Mouse (Mus musculus) heart, embryonic 13.5 days (tissue): ENCODE results near the gene Wipf2. TPM values are rescaled to one million over a fixed set of nuclear protein-coding genes. Genes with fewer than 3 reads are reported as not detected.
A peak's percentile ranks its signal among the peaks of the same experiment; 100 is the strongest.

ENCODE experiments used
- ATAC-seq: fragments of 200-750 bp; cut with Nextera tagmentation; 2 replicates; pipeline ENCODE4 v1.8.0; 2017; ENCODE audit warnings: moderate TSS enrichment; ENCODE audit not compliant: insufficient number of reproducible peaks, low FRiP score, low TSS enrichment; ENCODE audit errors: extremely low read depth
- H3K27ac ChIP-seq: fragments of 300-500 bp; sonication (generic); replicated peaks from 2 replicates; pipeline ENCODE4 v1.5.1; 2015; ENCODE audit warnings: moderate library complexity, mild to moderate bottlenecking, inconsistent platforms
- H3K27me3 ChIP-seq: fragments of 300-500 bp; sonication (generic); replicated peaks from 2 replicates; pipeline ENCODE4 v1.6.1; 2015; ENCODE audit warnings: mild to moderate bottlenecking, inconsistent platforms
- H3K36me3 ChIP-seq: fragments of 300-500 bp; sonication (generic); 2 replicates; pipeline ENCODE4 v1.6.1; 2015; ENCODE audit warnings: mild to moderate bottlenecking, inconsistent platforms
- H3K4me1 ChIP-seq: fragments of 300-500 bp; sonication (generic); 2 replicates; pipeline ENCODE4 v1.6.1; 2015; ENCODE audit warnings: inconsistent platforms
- H3K4me2 ChIP-seq: fragments of 300-500 bp; sonication (generic); 2 replicates; pipeline ENCODE4 v1.6.1; 2015; ENCODE audit warnings: inconsistent platforms, mild to moderate bottlenecking, moderate library complexity
- H3K4me3 ChIP-seq: fragments of 300-500 bp; sonication (generic); 2 replicates; pipeline ENCODE4 v1.5.1; 2015; ENCODE audit warnings: moderate library complexity, mild to moderate bottlenecking, inconsistent platforms
- H3K9ac ChIP-seq: fragments of 300-500 bp; sonication (generic); 2 replicates; pipeline ENCODE4 v1.6.1; 2015; ENCODE audit warnings: inconsistent platforms, mild to moderate bottlenecking, moderate library complexity
- H3K9me3 ChIP-seq: fragments of 300-500 bp; sonication (generic); 2 replicates; pipeline ENCODE4 v1.6.1; 2016; ENCODE audit warnings: inconsistent platforms
- WGBS: fragments of 180-500 bp; shearing (Covaris S2); methylation state at CpG from one replicate; pipeline ENCODE4 v1.1.7; 2015; ENCODE audit warnings: mixed read lengths; 5-methylcytosine and 5-hydroxymethylcytosine counted together
- polyA plus RNA-seq: library from polyadenylated mRNA; unstranded; fragments of >200 nt; fragmentation: Nextera tagmentation; extraction: Ambion mirVana; gene quantifications from 2 replicates; pipeline ENCODE4 v1.2.1, GENCODE M21; 2015

Gene Wipf2
- polyA plus RNA-seq, 1 experiment from 2014 or later: 2.6 TPM

GRCm38 (mm10) chr11:98889977-98890376, 26.5 kb downstream of the Wipf2 start:
- H3K9ac ChIP-seq: no peak overlapping the region
- no peak overlapping the region for H3K4me2 ChIP-seq
- no peaks in the 10 kb centered on the region for H3K4me1 ChIP-seq
- ATAC-seq: no peak
- WGBS: 76% methylated on average over 5 of the region's 5 CpGs
- no peak overlapping the region for H3K4me3 ChIP-seq
- H3K27me3 ChIP-seq: no peaks in the 10 kb centered on the region
- peaks cover 3% of the 10 kb centered on the region; the same call in 1 of the 2 replicates for H3K9me3 ChIP-seq
- peaks cover 98% of the 10 kb centered on the region for H3K36me3 ChIP-seq
- no peak overlapping the region for H3K27ac ChIP-seq

GRCm38 (mm10) chr11:98892426-98892825, 29.0 kb downstream of the Wipf2 start:
- no peak overlapping the region for H3K4me2 ChIP-seq
- H3K27me3 ChIP-seq: no peaks in the 10 kb centered on the region
- WGBS: 55% methylated on average over 5 of the region's 5 CpGs
- no peak for ATAC-seq
- no peaks in the 10 kb centered on the region for H3K4me1 ChIP-seq
- H3K9me3 ChIP-seq: peaks cover 3% of the 10 kb centered on the region; the same call in 1 of the 2 replicates
- no peak overlapping the region for H3K27ac ChIP-seq
- H3K9ac ChIP-seq: 0 out of 2 replicates have a peak overlapping the region, but pooled peaks have one; percentile 24
- H3K4me3 ChIP-seq: no peak overlapping the region
- peaks cover 98% of the 10 kb centered on the region for H3K36me3 ChIP-seq

- no peak overlapping the region for H3K4me2 ChIP-seq
- ATAC-seq: no peak
- H3K27me3 ChIP-seq: no peaks in the 10 kb centered on the region
- H3K36me3 ChIP-seq: peaks cover 68% of the 10 kb centered on the region
- H3K9me3 ChIP-seq: no peaks in the 10 kb centered on the region
- no peak overlapping the region for H3K9ac ChIP-seq
- H3K27ac ChIP-seq: peak overlapping the region; percentile 30; the same call in 1 of the 2 replicates
- no peak overlapping the region for H3K4me3 ChIP-seq
- WGBS: 73% methylated on average over 12 of the region's 12 CpGs
- peaks cover 43% of the 10 kb centered on the region for H3K4me1 ChIP-seq
These were observed 37.2 kb downstream of the Wipf2 start for GRCm38 (mm10) chr11:98900529-98901125.

- Histone ChIP-seq H3K4me1 (peaks cover 47% of the 10 kb centered on the region), H3K4me3 (no peak overlapping the region; the same call in 1 of the 2 replicates), H3K27ac (peak overlapping the region; percentile 87), H3K4me2 (peak overlapping the region; percentile 53), H3K9me3 (no peaks in the 10 kb centered on the region), H3K9ac (peak overlapping the region; percentile 69), H3K36me3 (peaks cover 51% of the 10 kb centered on the region), H3K27me3 (no peaks in the 10 kb centered on the region)
- ATAC-seq: no peak
- 14% methylated on average over 10 of the region's 10 CpGs for WGBS
These were observed 39.3 kb downstream of the Wipf2 start for GRCm38 (mm10) chr11:98902621-98903245.

- no peaks in the 10 kb centered on the region for H3K9me3 ChIP-seq
- H3K27me3 ChIP-seq: no peaks in the 10 kb centered on the region
- H3K4me1 ChIP-seq: peaks cover 65% of the 10 kb centered on the region
- H3K27ac ChIP-seq: peak overlapping the region; percentile 87
- H3K36me3 ChIP-seq: peaks cover 34% of the 10 kb centered on the region
- H3K4me2 ChIP-seq: no peak overlapping the region
- no peak for ATAC-seq
- 57% methylated on average over 2 of the region's 2 CpGs for WGBS
- H3K9ac ChIP-seq: peak overlapping the region; percentile 16; the same call in 1 of the 2 replicates
- no peak overlapping the region for H3K4me3 ChIP-seq
These were observed 41.1 kb downstream of the Wipf2 start for GRCm38 (mm10) chr11:98904577-98904976.

- peak overlapping the region; percentile 87 for H3K27ac ChIP-seq
- WGBS: 35% methylated on average over 7 of the region's 7 CpGs
- H3K4me2 ChIP-seq: no peak overlapping the region
- no peaks in the 10 kb centered on the region for H3K9me3 ChIP-seq
- H3K4me3 ChIP-seq: no peak overlapping the region
- H3K27me3 ChIP-seq: no peaks in the 10 kb centered on the region
- no peak overlapping the region for H3K9ac ChIP-seq
- no peak for ATAC-seq
- peaks cover 70% of the 10 kb centered on the region for H3K4me1 ChIP-seq
- peaks cover 30% of the 10 kb centered on the region for H3K36me3 ChIP-seq
These were observed 41.6 kb downstream of the Wipf2 start for GRCm38 (mm10) chr11:98905033-98905432.

- WGBS: 55% methylated on average over 4 of the region's 4 CpGs
- peaks cover 72% of the 10 kb centered on the region for H3K4me1 ChIP-seq
- H3K27ac ChIP-seq: peak overlapping the region; percentile 87; the same call in 1 of the 2 replicates
These were observed 42.1 kb downstream of the Wipf2 start for GRCm38 (mm10) chr11:98905583-98905982.

GRCm38 (mm10) chr11:98907063-98907436, 43.6 kb downstream of the Wipf2 start:
- 55% methylated on average over 5 of the region's 5 CpGs for WGBS
- peak overlapping the region; percentile 53; the same call in 1 of the 2 replicates for H3K27ac ChIP-seq
- H3K9ac ChIP-seq: peak overlapping the region; percentile 72
- ATAC-seq: no peak
- peak overlapping the region; percentile 96 for H3K4me2 ChIP-seq
- no peaks in the 10 kb centered on the region for H3K9me3 ChIP-seq
- peaks cover 69% of the 10 kb centered on the region for H3K4me1 ChIP-seq
- H3K4me3 ChIP-seq: peak overlapping the region; percentile 68
- no peaks in the 10 kb centered on the region for H3K27me3 ChIP-seq
- H3K36me3 ChIP-seq: peaks cover 30% of the 10 kb centered on the region

More at GRCm38 (mm10) chr11:98905583-98905982, 42.1 kb downstream of the Wipf2 start:
- H3K4me2 ChIP-seq: no peak overlapping the region
- H3K4me3 ChIP-seq: no peak overlapping the region
- no peak for ATAC-seq
- peaks cover 29% of the 10 kb centered on the region for H3K36me3 ChIP-seq
- H3K9ac ChIP-seq: no peak overlapping the region
- no peaks in the 10 kb centered on the region for H3K27me3 ChIP-seq
- H3K9me3 ChIP-seq: no peaks in the 10 kb centered on the region

GRCm38 (mm10) chr11:98907437-98908173, 44.2 kb downstream of the Wipf2 start, which contains the start of gene Cdc6:
Cdc6 (plus strand) TSS chr11:98907801.
- WGBS: under 1% methylated on average over 49 of the region's 49 CpGs
- H3K4me1 ChIP-seq: peaks cover 64% of the 10 kb centered on the region

GRCm38 (mm10) chr11:98909654-98910053, 46.2 kb downstream of the Wipf2 start:
- H3K4me1 ChIP-seq: peaks cover 43% of the 10 kb centered on the region
- H3K9ac ChIP-seq: peak overlapping the region; percentile 84
- H3K4me3 ChIP-seq: peak overlapping the region; percentile 68
- H3K27me3 ChIP-seq: no peaks in the 10 kb centered on the region
- WGBS: 25% methylated on average over 6 of the region's 6 CpGs
- no peak for ATAC-seq
- peak overlapping the region; percentile 96 for H3K4me2 ChIP-seq
- H3K36me3 ChIP-seq: peaks cover 51% of the 10 kb centered on the region
- H3K27ac ChIP-seq: 0 out of 2 replicates have a peak overlapping the region, but pooled peaks have one; percentile 36
- no peaks in the 10 kb centered on the region for H3K9me3 ChIP-seq

More at GRCm38 (mm10) chr11:98907437-98908173, 44.2 kb downstream of the Wipf2 start, which contains the start of gene Cdc6:
- Histone ChIP-seq H3K36me3 (peaks cover 35% of the 10 kb centered on the region), H3K27me3 (no peaks in the 10 kb centered on the region), H3K27ac (peak within 1 kb of the TSS; percentile 55), H3K9ac (peak within 1 kb of the TSS; percentile 84), H3K9me3 (no peaks in the 10 kb centered on the region), H3K4me3 (peak within 1 kb of the TSS; percentile 68), H3K4me2 (peak within 1 kb of the TSS; percentile 96)
- peak; percentile 95 for ATAC-seq

GRCm38 (mm10) chr11:98910415-98910814, 47.0 kb downstream of the Wipf2 start:
- WGBS: 73% methylated on average over 11 of the region's 11 CpGs
- Histone ChIP-seq H3K4me1 (peaks cover 36% of the 10 kb centered on the region), H3K9me3 (no peaks in the 10 kb centered on the region), H3K4me3 (peak overlapping the region; percentile 12; the same call in 1 of the 2 replicates), H3K4me2 (peak overlapping the region; percentile 96), H3K36me3 (peaks cover 56% of the 10 kb centered on the region), H3K27ac (no peak overlapping the region), H3K9ac (peak overlapping the region; percentile 84), H3K27me3 (no peaks in the 10 kb centered on the region)
- no peak for ATAC-seq
